Mouse (Mus musculus) MEL (cell line): ENCODE measurements around the gene Trappc2. TPM values are rescaled to one million over a fixed set of nuclear protein-coding genes. Genes with fewer than 3 reads are reported as not detected.

Experiments
- DNase-seq: peaks from one replicate; pipeline ENCODE4 v3.0.0; 2011; ENCODE audit warnings: low read depth, low spot score
- H3K27ac ChIP-seq: 2 replicates; pipeline ENCODE4 v1.5.1; 2012; ENCODE audit warnings: low read depth, mild to moderate bottlenecking, control low read depth, low read length, moderate library complexity; ENCODE audit not compliant: control insufficient read depth
- H3K27me3 ChIP-seq, 2 experiments: fragments of 150-350 bp in 1 of 2; sonication (generic) in 1 of 2; 2 replicates each; pipeline ENCODE4 v1.6.1; 2012; ENCODE audit warnings: low read length in 2 of 2, mild to moderate bottlenecking in 2 of 2, improper control_type of control experiment in 1 of 2, moderate library complexity in 1 of 2; ENCODE audit not compliant: insufficient read depth in 2 of 2, control insufficient read depth in 1 of 2
- H3K36me3 ChIP-seq, 2 experiments: 2 replicates each; pipeline ENCODE4 v1.6.1; 2012 to 2014; ENCODE audit warnings: low read length in 2 of 2, improper control_type of control experiment in 1 of 2, inconsistent platforms in 1 of 2, mild to moderate bottlenecking in 1 of 2; ENCODE audit not compliant: insufficient read depth in 2 of 2, control insufficient read depth in 1 of 2
- H3K4me1 ChIP-seq, 2 experiments: fragments of 150-350 bp in 1 of 2; sonication (generic) in 1 of 2; 2 replicates each; pipeline ENCODE4 v1.6.1; 2012; ENCODE audit warnings: low read length in 2 of 2, improper control_type of control experiment in 1 of 2, mild to moderate bottlenecking in 1 of 2; ENCODE audit not compliant: insufficient read depth in 2 of 2, control insufficient read depth in 1 of 2
- H3K4me3 ChIP-seq, 2 experiments: fragments of 150-350 bp in 1 of 2; sonication (generic) in 1 of 2; 2 replicates each; pipeline ENCODE4 v1.5.1; 2012; ENCODE audit warnings: low read depth in 2 of 2, low read length in 2 of 2, mild to moderate bottlenecking in 2 of 2, moderate library complexity in 2 of 2, control low read depth in 1 of 2, improper control_type of control experiment in 1 of 2; ENCODE audit not compliant: control insufficient read depth in 1 of 2, insufficient read depth in 1 of 2
- H3K79me2 ChIP-seq: 2 replicates; pipeline ENCODE4 v1.6.1; 2012; ENCODE audit warnings: mild to moderate bottlenecking, low read length, moderate library complexity; ENCODE audit not compliant: control insufficient read depth, poor library complexity, insufficient read depth
- H3K9ac ChIP-seq: 2 replicates; pipeline ENCODE4 v1.6.1; 2012; ENCODE audit warnings: low read depth, mild to moderate bottlenecking, control low read depth, low read length, moderate library complexity; ENCODE audit not compliant: control insufficient read depth, poor library complexity, severe bottlenecking
- H3K9me3 ChIP-seq: fragments of 150-350 bp; sonication (generic); replicated peaks from 2 replicates; pipeline ENCODE4 v1.6.1; 2012; ENCODE audit warnings: mild to moderate bottlenecking, low read length, improper control_type of control experiment, moderate library complexity; ENCODE audit not compliant: insufficient read depth
- BHLHE40 ChIP-seq: IDR thresholded peaks from 2 replicates; pipeline ENCODE4 v1.6.1; 2012; ENCODE audit warnings: low read depth, mild to moderate bottlenecking, inconsistent platforms, low read length, improper control_type of control experiment, borderline replicate concordance
- CHD1 ChIP-seq: IDR thresholded peaks from 2 replicates; pipeline ENCODE4 v1.6.1; 2012; ENCODE audit warnings: low read depth, mild to moderate bottlenecking, inconsistent platforms, low read length, improper control_type of control experiment
- CHD2 ChIP-seq: IDR thresholded peaks from 2 replicates; pipeline ENCODE4 v1.6.1; 2011; ENCODE audit warnings: low read length, improper control_type of control experiment
- CTCF ChIP-seq, 3 experiments: IDR thresholded peaks in 2 of 3; conservative IDR thresholded peaks in 1 of 3; 2 replicates each; pipeline ENCODE4 v1.5.1; 2011 to 2012; ENCODE audit warnings: low read length in 3 of 3, low read depth in 2 of 3, mild to moderate bottlenecking in 2 of 3, improper control_type of control experiment in 1 of 3, inconsistent platforms in 1 of 3, mixed read lengths in 1 of 3, moderate library complexity in 1 of 3; ENCODE audit not compliant: control insufficient read depth in 1 of 3, insufficient read depth in 1 of 3, poor library complexity in 1 of 3, severe bottlenecking in 1 of 3
- E2F4 ChIP-seq: IDR thresholded peaks from 2 replicates; pipeline ENCODE4 v1.6.1; 2011; ENCODE audit warnings: low read depth, low read length, improper control_type of control experiment, borderline replicate concordance
- ELF1 ChIP-seq: IDR thresholded peaks from 2 replicates; pipeline ENCODE4 v1.6.1; 2014; ENCODE audit warnings: low read depth, mild to moderate bottlenecking, inconsistent platforms, low read length, improper control_type of control experiment, moderate library complexity
- EP300 ChIP-seq, 2 experiments: IDR thresholded peaks; 2 replicates each; pipeline ENCODE4 v1.6.1; 2011; ENCODE audit warnings: improper control_type of control experiment in 2 of 2, low read length in 2 of 2, low read depth in 1 of 2, mild to moderate bottlenecking in 1 of 2
- ETS1 ChIP-seq: IDR thresholded peaks from 2 replicates; pipeline ENCODE4 v1.6.1; 2012; ENCODE audit warnings: low read depth, mild to moderate bottlenecking, inconsistent platforms, low read length, improper control_type of control experiment, moderate library complexity
- GABPA ChIP-seq: IDR thresholded peaks from 2 replicates; pipeline ENCODE4 v1.6.1; 2012; ENCODE audit warnings: low read depth, mild to moderate bottlenecking, inconsistent platforms, low read length, improper control_type of control experiment, moderate library complexity
- GATA1 ChIP-seq: IDR thresholded peaks from 2 replicates; pipeline ENCODE4 v1.6.1; 2011; ENCODE audit warnings: low read depth, low read length, improper control_type of control experiment
- HCFC1 ChIP-seq: IDR thresholded peaks from 2 replicates; pipeline ENCODE4 v1.6.1; 2012; ENCODE audit warnings: low read depth, mild to moderate bottlenecking, inconsistent platforms, low read length, improper control_type of control experiment, moderate library complexity
- JUND ChIP-seq: IDR thresholded peaks from 2 replicates; pipeline ENCODE4 v1.6.1; 2011; ENCODE audit warnings: low read depth, mild to moderate bottlenecking, improper control_type of control experiment, low read length
- KAT2A ChIP-seq: conservative IDR thresholded peaks from 2 replicates; pipeline ENCODE4 v1.6.1; 2012; ENCODE audit warnings: low read depth, low read length, improper control_type of control experiment, inconsistent platforms
- MAX ChIP-seq: IDR thresholded peaks from 2 replicates; pipeline ENCODE4 v1.6.1; 2011; ENCODE audit warnings: low read length, improper control_type of control experiment
- MAZ ChIP-seq: IDR thresholded peaks from 2 replicates; pipeline ENCODE4 v1.6.1; 2012; ENCODE audit warnings: low read depth, mild to moderate bottlenecking, inconsistent platforms, low read length, improper control_type of control experiment
- MEF2A ChIP-seq: IDR thresholded peaks from 2 replicates; pipeline ENCODE4 v1.6.1; 2014; ENCODE audit warnings: low read depth, mild to moderate bottlenecking, inconsistent platforms, low read length, improper control_type of control experiment; ENCODE audit not compliant: poor library complexity, insufficient replicate concordance, severe bottlenecking; ENCODE audit errors: extremely low read depth
- MXI1 ChIP-seq: IDR thresholded peaks from 2 replicates; pipeline ENCODE4 v1.6.1; 2011; ENCODE audit warnings: mild to moderate bottlenecking, low read depth, low read length, improper control_type of control experiment
- MYB ChIP-seq: IDR thresholded peaks from 2 replicates; pipeline ENCODE4 v1.6.1; 2011; ENCODE audit warnings: mild to moderate bottlenecking, low read depth, low read length, improper control_type of control experiment
- MYC ChIP-seq: IDR thresholded peaks from 2 replicates; pipeline ENCODE4 v1.6.1; 2011; ENCODE audit warnings: low read depth, mild to moderate bottlenecking, low read length, improper control_type of control experiment, moderate library complexity
- NELFE ChIP-seq: IDR thresholded peaks from 2 replicates; pipeline ENCODE4 v1.6.1; 2011; ENCODE audit warnings: low read depth, low read length, improper control_type of control experiment
- NRF1 ChIP-seq: IDR thresholded peaks from 2 replicates; pipeline ENCODE4 v1.6.1; 2014; ENCODE audit warnings: low read depth, mild to moderate bottlenecking, inconsistent platforms, low read length, improper control_type of control experiment, moderate library complexity; ENCODE audit not compliant: poor library complexity, insufficient read depth, severe bottlenecking
- POLR2A ChIP-seq, 2 experiments: IDR thresholded peaks; 2 replicates each; pipeline ENCODE4 v1.6.1; 2011 to 2012; ENCODE audit warnings: low read length in 2 of 2, mild to moderate bottlenecking in 2 of 2, control low read depth in 1 of 2, improper control_type of control experiment in 1 of 2, low read depth in 1 of 2, moderate library complexity in 1 of 2; ENCODE audit not compliant: control insufficient read depth in 1 of 2, insufficient read depth in 1 of 2, poor library complexity in 1 of 2
- POLR2AphosphoS2 ChIP-seq: IDR thresholded peaks from 2 replicates; pipeline ENCODE4 v1.6.1; 2011; ENCODE audit warnings: low read length, improper control_type of control experiment
- POLR2AphosphoS5 ChIP-seq: IDR thresholded peaks from 2 replicates; pipeline ENCODE4 v1.6.1; 2012; ENCODE audit warnings: low read depth, borderline replicate concordance, mild to moderate bottlenecking, inconsistent platforms, low read length, moderate library complexity, mixed read lengths
- RAD21 ChIP-seq: IDR thresholded peaks from 2 replicates; pipeline ENCODE4 v1.6.1; 2011; ENCODE audit warnings: mild to moderate bottlenecking, low read depth, low read length, improper control_type of control experiment
- RCOR1 ChIP-seq: IDR thresholded peaks from 2 replicates; pipeline ENCODE4 v1.6.1; 2012; ENCODE audit warnings: low read depth, mild to moderate bottlenecking, inconsistent platforms, low read length, improper control_type of control experiment
- SIN3A ChIP-seq: IDR thresholded peaks from 2 replicates; pipeline ENCODE4 v1.6.1; 2012; ENCODE audit warnings: low read length, improper control_type of control experiment, inconsistent platforms
- SMC3 ChIP-seq: IDR thresholded peaks from 2 replicates; pipeline ENCODE4 v1.6.1; 2011; ENCODE audit warnings: low read depth, low read length, improper control_type of control experiment
- TAL1 ChIP-seq: IDR thresholded peaks from 2 replicates; pipeline ENCODE4 v1.6.1; 2012; ENCODE audit warnings: mild to moderate bottlenecking, inconsistent platforms, low read length, moderate library complexity, mixed read lengths
- TBP ChIP-seq: IDR thresholded peaks from 2 replicates; pipeline ENCODE4 v1.8.0; 2011; ENCODE audit warnings: low read depth, low read length, improper control_type of control experiment
- TCF12 ChIP-seq: IDR thresholded peaks from 2 replicates; pipeline ENCODE4 v1.6.1; 2014; ENCODE audit warnings: low read depth, mild to moderate bottlenecking, inconsistent platforms, low read length, improper control_type of control experiment, moderate library complexity
- UBTF ChIP-seq: IDR thresholded peaks from 2 replicates; pipeline ENCODE4 v1.6.1; 2012; ENCODE audit warnings: low read depth, mild to moderate bottlenecking, inconsistent platforms, low read length, improper control_type of control experiment, moderate library complexity, borderline replicate concordance; ENCODE audit not compliant: insufficient read depth
- USF1 ChIP-seq: IDR thresholded peaks from 2 replicates; pipeline ENCODE4 v1.6.1; 2014; ENCODE audit warnings: low read depth, mild to moderate bottlenecking, inconsistent platforms, low read length, improper control_type of control experiment, moderate library complexity
- USF2 ChIP-seq, 2 experiments: IDR thresholded peaks; 2 replicates each; pipeline ENCODE4 v1.6.1; 2011 to 2012; ENCODE audit warnings: improper control_type of control experiment in 2 of 2, low read length in 2 of 2, borderline replicate concordance in 1 of 2, inconsistent platforms in 1 of 2, low read depth in 1 of 2, mild to moderate bottlenecking in 1 of 2; ENCODE audit not compliant: insufficient read depth in 1 of 2
- ZC3H11A ChIP-seq: IDR thresholded peaks from 2 replicates; pipeline ENCODE4 v1.6.1; 2012; ENCODE audit warnings: low read depth, mild to moderate bottlenecking, inconsistent platforms, low read length, improper control_type of control experiment
- ZKSCAN1 ChIP-seq: IDR thresholded peaks from 2 replicates; pipeline ENCODE4 v1.6.1; 2012; ENCODE audit warnings: low read depth, mild to moderate bottlenecking, inconsistent platforms, low read length, improper control_type of control experiment, moderate library complexity
- ZMIZ1 ChIP-seq: IDR thresholded peaks from 2 replicates; pipeline ENCODE4 v1.6.1; 2012; ENCODE audit warnings: low read depth, mild to moderate bottlenecking, inconsistent platforms, low read length, improper control_type of control experiment, moderate library complexity
- ZNF384 ChIP-seq: IDR thresholded peaks from 2 replicates; pipeline ENCODE4 v1.6.1; 2012; ENCODE audit warnings: low read depth, mild to moderate bottlenecking, inconsistent platforms, low read length, improper control_type of control experiment
- polyA plus RNA-seq, 2 experiments: library from polyadenylated mRNA; stranded (reverse) in 1 of 2; unstranded in 1 of 2; fragments of >175 nt in 1 of 2; fragments of >200 nt in 1 of 2; gene quantifications; 2 replicates each; pipeline versions ENCODE4 v1.2.1 to v1.2.4; 2012; ENCODE audit warnings: low replicate concordance in 2 of 2, low read depth in 1 of 2; ENCODE audit not compliant: insufficient read length in 2 of 2, insufficient read depth in 1 of 2, missing spikeins in 1 of 2
- total RNA-seq: library from RNA; depleted of rRNA; stranded (reverse); fragments of 300-350 nt; gene quantifications from 2 replicates; pipeline ENCODE4 v1.2.3, GENCODE M21; 2012

The Trappc2 gene
- total and polyA plus RNA-seq, 3 experiments = 12.5 to 17.8 TPM; not detected in 1

- H3K9ac ChIP-seq = no peak overlapping the region
- H3K4me3 ChIP-seq = no peak overlapping the region
- H3K27ac ChIP-seq = no peak overlapping the region
- H3K4me1 ChIP-seq = no peaks in the 10 kb centered on the region
- peak; percentile 56 for DNase-seq
- no peaks in the 10 kb centered on the region for H3K27me3 ChIP-seq
- no peaks in the 10 kb centered on the region for H3K9me3 ChIP-seq
- peaks cover 0 to 9% of the 10 kb centered on the region in 2 experiments; a peak in 2 of 4 replicates for H3K36me3 ChIP-seq
- no peaks in the 10 kb centered on the region for H3K79me2 ChIP-seq
- TF ChIP-seq ZNF384 = peak; percentile 35; the same call in 1 of the 2 replicates
- no peak for TF ChIP-seq ZC3H11A
- no peak for TF ChIP-seq E2F4
- TF ChIP-seq MXI1 = no peak
- no peak for TF ChIP-seq MAX
- TF ChIP-seq GATA1 = no peak
- no peak for TF ChIP-seq RCOR1
- TF ChIP-seq NRF1 = no peak
- TF ChIP-seq POLR2AphosphoS5 = no peak
- peak; percentile 80 for TF ChIP-seq MYC
- no peak for TF ChIP-seq ELF1
- TF ChIP-seq TAL1 = no peak
- no peak for TF ChIP-seq SIN3A
- TF ChIP-seq ZMIZ1 = no peak
- 0 out of 2 replicates have a peak, but pooled peaks have one; percentile 22 for TF ChIP-seq USF1
- TF ChIP-seq CHD1 = no peak
- no peak for TF ChIP-seq USF2 (IDR thresholded peaks at IDR 0.05; ENCODE audit: borderline replicate concordance in 1 of 2, insufficient read depth in 1 of 2, low read depth in 1 of 2, low read length in 2 of 2)
- no peak for TF ChIP-seq MEF2A
- no peak for TF ChIP-seq BHLHE40
- TF ChIP-seq ZKSCAN1 = no peak
- TF ChIP-seq RAD21 = peak; percentile 34
- TF ChIP-seq UBTF = no peak
- no peak for TF ChIP-seq MAZ
- TF ChIP-seq HCFC1 = no peak
- TF ChIP-seq GABPA = no peak
- no peak for TF ChIP-seq POLR2AphosphoS2
- no peak for TF ChIP-seq KAT2A
- TF ChIP-seq ETS1 = no peak
- peak in 1 of 2 experiments; percentile 43; a peak in 2 of 4 replicates for TF ChIP-seq POLR2A (IDR thresholded peaks at IDR 0.05; ENCODE audit: control insufficient read depth in 1 of 2, insufficient read depth in 1 of 2, low read depth in 1 of 2, low read length in 2 of 2, poor library complexity in 1 of 2)
- peak in 2 of 3 experiments; percentile 35 to 51; a peak in 3 of 6 replicates for TF ChIP-seq CTCF (IDR thresholded peaks at IDR 0.05 in 2 of 3, conservative IDR thresholded peaks at IDR 0.05 in 1 of 3; ENCODE audit: control insufficient read depth in 1 of 3, insufficient read depth in 1 of 3, low read depth in 2 of 3, low read length in 3 of 3, poor library complexity in 1 of 3, severe bottlenecking in 1 of 3)
- no peak for TF ChIP-seq TBP
- no peak for TF ChIP-seq NELFE
- no peak for TF ChIP-seq MYB
- TF ChIP-seq CHD2 = no peak
- no peak for TF ChIP-seq TCF12
- TF ChIP-seq EP300 (IDR thresholded peaks at IDR 0.05; ENCODE audit: low read depth in 1 of 2, low read length in 2 of 2) = no peak
- TF ChIP-seq SMC3 = peak; percentile 46
- no peak for TF ChIP-seq JUND
Observed at GRCm38 (mm10) chrX:166454331-166454730, 14.0 kb downstream of the Trappc2 start.
